Mouse (Mus musculus) neural tube, embryonic 13.5 days (tissue): ENCODE data around the gene Pkd2. TPM values are rescaled to one million over a fixed set of nuclear protein-coding genes. Genes with fewer than 3 reads are reported as not detected.

Experiments used
- polyA plus RNA-seq: library from polyadenylated mRNA; unstranded; fragments of >200 nt; fragmentation: Nextera tagmentation; extraction: Ambion mirVana; gene quantifications from 2 replicates; pipeline ENCODE4 v1.2.1, GENCODE M21; 2015

Gene Pkd2
- polyA plus RNA-seq, 1 experiment from 2014 or later, result 9.6 TPM

Other genes with a start within 250 kb of the Pkd2 start
- 0.21 and 1.6 TPM in 2 replicates for gene Ibsp, start 160.3 kb upstream of the Pkd2 start, polyA plus RNA-seq
- gene Mepe, start 134.1 kb upstream of the Pkd2 start, polyA plus RNA-seq, result not detected in 2 replicates
- gene Spp1, start 24.3 kb upstream of the Pkd2 start, polyA plus RNA-seq, result 14.1 and 14.6 TPM in 2 replicates
- 13.8 and 14.3 TPM in 2 replicates for gene BC005561, start 48.9 kb downstream of the Pkd2 start, polyA plus RNA-seq